Mouse (Mus musculus) mesoderm, embryonic 11.5 days (tissue): ENCODE data around the gene Hbp1.
A peak's percentile ranks its signal among the peaks of the same experiment; 100 is the strongest.

Experiments
- DNase-seq: peaks from one replicate; pipeline ENCODE4 v3.0.0-alpha.2; 2012; ENCODE audit warnings: low read depth, low spot score

Gene Hbp1

DNA sequence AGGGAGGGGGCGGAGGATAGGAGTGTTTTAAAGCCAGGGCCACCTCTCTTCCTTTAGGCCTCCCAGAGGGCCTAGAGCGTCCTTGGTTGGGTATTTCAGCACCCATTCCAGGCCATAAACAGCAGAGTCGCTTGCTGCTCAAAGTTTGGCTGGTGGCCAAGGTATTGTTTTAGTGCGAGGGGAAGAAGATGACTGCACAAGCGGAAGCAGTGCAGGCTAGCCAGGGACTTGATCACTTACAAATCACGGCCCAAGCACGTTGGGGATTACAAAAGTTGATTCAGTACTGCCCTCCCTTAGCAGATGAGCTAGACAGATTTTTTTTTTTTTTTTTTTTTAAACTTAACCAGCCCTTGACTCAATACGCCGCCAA is 310 bp upstream of the Hbp1 start:
- DNase-seq: no peak

- peak; percentile 98 for DNase-seq
Measured at GRCm38 (mm10) chr12:31949193-31949741, 1.1 kb downstream of the Hbp1 start.

- DNase-seq: peak; percentile 15
Measured at GRCm38 (mm10) chr12:31948101-31949000, 2.0 kb downstream of the Hbp1 start.

DNA sequence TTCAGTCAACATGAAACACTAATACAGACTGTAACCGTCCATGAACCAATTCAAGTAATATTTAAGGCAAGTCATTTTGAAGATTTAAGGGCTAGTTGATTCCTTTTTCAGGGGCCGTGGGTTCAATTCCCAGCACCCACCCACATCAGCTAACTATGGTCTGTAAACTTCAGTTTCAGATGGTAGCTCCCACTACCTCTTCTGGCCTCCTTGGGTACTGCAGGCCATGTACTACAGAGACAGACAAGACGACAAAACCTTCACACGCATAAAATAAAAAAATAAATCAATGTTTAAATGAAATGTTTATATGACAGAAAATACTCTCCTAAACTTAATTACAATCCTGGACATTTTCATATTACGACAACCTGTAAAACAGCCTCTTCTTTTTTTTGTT is 2.9 kb downstream of the Hbp1 start:
- DNase-seq: peak; percentile 17

GRCm38 (mm10) chr12:31944405-31944804 is 5.9 kb downstream of the Hbp1 start:
- DNase-seq: no peak

DNA sequence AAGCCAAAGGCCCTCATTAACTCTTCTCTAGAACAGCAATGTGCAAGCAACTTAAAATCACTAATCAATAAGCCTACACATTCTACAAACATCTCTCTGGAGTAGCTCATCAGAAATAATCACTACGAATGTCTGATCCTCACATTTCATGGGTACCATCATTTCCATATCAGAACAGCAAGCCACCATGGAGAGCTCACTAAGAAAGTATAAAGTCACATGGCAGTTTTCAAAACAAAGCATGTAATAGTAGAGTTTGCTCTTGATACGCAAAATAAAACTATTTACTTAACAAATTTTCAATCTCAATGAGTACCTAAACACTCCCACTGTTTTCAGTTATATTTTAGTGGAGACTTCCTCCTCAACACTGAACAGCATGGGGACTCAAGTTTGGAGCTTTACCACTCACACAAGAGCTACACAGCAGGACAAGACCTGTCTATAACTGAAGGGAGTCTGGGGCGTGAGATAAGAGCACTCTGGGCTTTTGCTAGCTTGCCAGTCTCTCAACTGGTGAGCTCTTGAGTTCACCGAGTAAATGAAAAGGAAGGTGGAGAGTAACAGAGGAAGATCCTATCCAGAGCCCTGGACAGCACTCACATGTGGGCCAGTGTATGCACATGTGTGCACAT is 7.2 kb downstream of the Hbp1 start:
- DNase-seq: no peak

DNA sequence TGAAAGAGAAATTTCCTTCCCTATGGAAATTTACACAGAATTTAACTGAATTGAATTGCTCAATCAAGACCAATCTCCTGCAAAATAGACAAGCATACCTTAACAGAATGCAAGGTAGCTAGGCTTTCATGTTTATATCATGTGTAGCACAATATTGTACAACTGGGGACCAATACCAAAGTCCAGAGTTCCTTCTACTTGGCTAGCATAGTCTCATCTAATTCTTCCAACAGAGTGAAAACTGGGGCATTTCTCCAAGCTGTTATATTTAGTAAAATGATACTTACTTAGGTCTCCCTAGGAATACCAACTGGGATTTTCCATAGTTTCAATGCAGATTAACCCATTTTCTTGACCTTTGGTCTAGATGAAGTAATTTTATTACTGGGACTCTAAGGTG is 11.3 kb downstream of the Hbp1 start:
- DNase-seq: no peak

DNA sequence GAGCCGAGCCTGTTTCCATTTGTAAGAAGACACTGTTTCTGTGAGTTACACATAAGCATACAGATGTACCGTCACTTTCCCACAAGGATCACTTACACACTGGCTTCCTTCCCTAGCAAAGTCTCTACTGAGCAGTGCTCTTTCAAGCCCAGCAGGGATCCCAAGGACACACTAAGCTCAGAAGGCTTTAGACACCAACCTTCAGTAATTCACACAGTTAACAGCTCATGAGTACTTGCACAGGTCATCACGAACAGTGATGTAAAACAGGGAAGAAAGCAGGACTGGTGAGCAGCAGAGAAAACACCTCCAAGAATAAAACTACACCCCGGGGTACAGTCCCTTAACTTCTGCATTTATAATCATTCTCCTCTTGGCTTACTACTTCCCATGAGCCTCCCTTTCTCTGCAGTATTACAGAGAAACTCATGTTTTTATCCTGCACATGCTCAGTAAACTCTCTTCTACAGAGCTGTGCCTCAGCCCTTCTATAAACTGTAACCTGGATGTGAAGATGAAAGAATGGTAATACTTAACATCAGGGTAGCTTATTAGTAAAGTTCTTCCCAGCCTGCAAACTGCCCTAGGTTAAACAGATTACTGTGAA is 11.8 kb downstream of the Hbp1 start:
- no peak for DNase-seq

DNA sequence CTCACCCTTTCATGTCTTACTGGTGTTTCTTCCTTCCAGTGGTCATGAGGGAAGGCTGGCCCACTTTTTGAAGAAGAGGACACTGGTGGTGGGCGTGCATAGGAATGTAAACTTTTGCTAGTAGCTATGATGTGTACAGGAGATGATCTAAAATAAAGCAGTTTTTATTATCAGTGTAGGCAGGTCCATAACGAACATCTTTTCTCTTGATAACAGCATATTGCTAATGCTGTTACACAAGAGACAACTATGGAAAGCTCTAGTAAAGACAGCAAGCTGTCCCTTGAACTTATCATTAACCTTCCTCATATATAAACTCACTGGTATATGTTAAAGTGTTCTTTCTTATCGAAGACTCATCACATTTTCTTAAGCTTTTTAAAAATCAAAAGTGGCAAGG is 12.7 kb downstream of the Hbp1 start:
- DNase-seq: no peak

DNA sequence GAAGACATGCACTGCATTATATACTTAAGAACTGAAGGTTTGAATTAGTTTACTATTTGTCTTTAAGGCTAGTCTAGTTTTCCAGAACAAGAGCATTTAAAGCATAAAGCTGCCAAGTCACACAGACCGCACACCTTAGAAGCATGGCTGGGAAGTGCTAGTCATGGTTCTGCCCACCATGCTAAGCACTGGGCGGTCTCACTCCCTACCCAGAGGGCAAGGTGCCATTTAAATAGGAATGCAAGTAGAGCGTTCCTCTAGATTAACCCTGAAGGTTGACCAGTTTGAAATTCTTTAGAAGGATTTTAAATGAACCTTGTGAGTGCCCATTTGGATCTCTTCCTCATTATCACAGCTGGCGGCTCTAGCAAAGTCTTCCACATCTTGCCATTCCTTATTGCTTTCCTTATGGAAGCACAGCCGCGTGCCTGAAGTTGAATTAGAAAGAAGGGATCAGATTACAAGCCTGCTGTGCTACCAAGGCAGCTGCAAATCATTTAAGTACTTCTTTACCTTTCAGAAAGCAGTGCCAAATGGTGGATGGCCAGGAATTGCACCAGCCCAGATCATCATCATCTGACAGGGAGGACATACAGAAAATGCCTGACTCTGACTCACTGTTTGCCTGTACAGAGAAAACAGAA is 13.6 kb downstream of the Hbp1 start:
- peak; percentile 54 for DNase-seq

DNA sequence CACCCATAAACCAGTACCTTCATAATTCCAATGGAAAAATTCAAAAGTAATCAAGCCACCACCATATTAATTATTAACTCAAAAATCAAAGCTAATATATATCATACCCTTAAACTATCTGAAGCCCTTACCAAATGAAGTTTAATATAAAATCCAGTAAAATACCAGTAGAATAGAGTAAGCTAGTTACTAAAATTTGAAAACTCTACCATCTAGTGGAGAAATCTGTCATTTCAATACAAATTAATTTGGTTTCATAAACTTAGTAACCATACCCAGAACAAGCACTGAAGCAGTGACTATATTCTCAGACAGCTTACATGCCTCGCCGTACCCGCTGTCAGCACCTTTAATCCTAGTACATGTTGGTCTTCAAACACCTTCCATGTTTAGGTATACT is 18.5 kb downstream of the Hbp1 start:
- no peak for DNase-seq

- no peak for DNase-seq
Measured at GRCm38 (mm10) chr12:31928498-31928897, 21.8 kb downstream of the Hbp1 start.

- peak; percentile 62 for DNase-seq
Measured at GRCm38 (mm10) chr12:31926661-31927061, 23.7 kb downstream of the Hbp1 start.

DNA sequence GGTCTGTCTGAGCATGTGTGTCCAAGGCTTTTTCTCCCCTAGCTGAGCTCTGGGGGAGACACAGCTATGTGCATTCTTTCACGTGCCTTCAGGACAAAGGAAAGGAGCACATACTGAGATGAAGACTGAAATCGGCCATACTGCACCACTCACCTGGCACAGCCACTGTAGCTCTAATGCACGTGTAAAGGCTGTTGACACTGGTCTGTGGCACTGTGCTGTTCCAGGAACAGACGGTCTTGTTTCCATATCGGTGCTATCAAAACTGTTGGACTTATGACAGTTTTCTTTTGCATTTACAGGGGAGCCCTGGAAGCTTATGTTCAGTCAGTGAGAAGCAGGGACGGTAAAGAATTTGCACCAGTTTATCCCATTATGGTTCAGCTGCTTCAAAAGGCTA is 25.0 kb downstream of the Hbp1 start:
- no peak for DNase-seq

DNA sequence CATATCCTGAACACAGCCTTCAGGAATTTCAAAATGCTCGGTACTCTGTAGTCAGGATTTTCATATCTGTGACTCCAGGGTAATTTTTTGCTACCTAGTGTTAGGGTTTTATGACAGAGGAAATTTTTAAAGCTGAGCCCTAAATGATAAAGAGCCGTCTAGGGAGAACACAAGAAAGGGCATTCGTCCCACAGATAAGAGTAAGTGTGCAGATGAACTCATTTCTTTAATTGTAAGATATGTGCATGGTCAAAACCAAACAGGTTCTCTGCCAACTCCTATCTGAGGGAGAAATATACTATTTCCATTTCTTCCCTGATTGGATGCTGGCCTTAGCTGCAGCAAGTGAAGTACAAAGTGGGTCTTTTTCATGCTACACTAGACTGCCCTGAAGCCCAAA is 26.2 kb downstream of the Hbp1 start:
- no peak for DNase-seq

DNA sequence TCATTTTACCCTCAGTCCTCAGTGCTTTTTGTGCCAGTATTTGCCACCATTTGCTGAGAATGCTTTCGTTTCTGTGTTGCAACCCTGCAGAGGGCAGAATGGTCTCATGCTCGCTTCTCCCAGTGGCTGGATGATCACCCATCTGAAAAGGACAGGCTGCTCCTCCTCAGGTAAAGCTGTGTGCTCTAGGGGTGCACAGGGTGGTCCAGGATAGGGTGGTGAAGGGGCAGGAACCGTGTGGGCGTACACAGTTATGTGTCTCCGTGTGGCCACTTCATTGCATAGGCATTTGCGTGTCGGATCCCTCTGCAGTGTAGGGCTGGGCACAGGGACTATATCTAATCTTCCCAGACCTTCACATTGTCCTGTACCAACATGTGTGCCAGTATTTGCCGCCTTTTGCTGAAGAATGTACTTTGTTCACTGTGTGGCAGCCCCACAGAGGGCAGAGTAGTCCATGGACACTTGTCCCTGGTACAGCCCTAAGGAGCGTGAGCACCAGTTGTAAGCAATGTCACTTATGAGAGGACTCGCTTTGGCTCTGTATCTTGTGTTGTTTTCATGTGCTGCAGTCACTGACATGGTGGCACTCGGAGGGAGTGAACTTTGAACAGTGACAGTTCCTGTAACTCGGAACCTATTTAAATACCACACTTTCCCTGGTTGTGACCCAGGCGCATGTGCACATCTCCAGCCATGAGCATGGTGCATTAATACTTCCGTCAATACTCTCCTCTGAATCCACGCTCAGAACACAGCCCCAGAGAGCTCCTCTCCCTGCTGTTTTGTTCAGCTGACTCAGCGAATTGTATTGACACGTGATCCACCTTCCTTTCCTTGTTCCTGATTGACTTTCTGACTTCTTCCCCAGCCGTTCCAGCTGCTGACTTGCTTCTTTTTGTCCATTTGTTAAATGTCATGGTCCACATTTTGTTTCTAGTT is 29.6 kb downstream of the Hbp1 start:
- DNase-seq: no peak

DNA sequence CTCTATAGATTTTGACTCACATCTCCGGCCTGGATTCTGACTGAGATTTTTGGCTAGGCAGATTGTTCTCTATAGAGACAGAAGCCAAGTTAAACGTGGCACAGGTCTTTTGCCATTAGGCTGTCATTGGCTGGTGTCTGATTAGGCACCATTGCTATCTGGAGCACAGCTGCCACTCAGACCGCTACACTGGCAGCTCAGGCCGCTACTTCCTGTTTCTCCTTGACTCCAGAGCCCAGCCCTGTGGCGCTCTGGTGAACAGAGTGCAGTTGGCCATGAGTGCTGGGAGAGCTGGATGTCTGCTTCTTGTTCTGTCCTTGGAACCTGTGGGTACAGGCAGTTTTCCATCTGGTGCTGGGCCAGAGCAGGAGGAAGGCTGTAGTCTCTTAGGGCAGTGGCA is 33.1 kb downstream of the Hbp1 start:
- no peak for DNase-seq

- no peak for DNase-seq
Measured at GRCm38 (mm10) chr12:31916691-31917090, 33.6 kb downstream of the Hbp1 start.

- no peak for DNase-seq
Measured at GRCm38 (mm10) chr12:31913614-31914013, 36.7 kb downstream of the Hbp1 start.

DNA sequence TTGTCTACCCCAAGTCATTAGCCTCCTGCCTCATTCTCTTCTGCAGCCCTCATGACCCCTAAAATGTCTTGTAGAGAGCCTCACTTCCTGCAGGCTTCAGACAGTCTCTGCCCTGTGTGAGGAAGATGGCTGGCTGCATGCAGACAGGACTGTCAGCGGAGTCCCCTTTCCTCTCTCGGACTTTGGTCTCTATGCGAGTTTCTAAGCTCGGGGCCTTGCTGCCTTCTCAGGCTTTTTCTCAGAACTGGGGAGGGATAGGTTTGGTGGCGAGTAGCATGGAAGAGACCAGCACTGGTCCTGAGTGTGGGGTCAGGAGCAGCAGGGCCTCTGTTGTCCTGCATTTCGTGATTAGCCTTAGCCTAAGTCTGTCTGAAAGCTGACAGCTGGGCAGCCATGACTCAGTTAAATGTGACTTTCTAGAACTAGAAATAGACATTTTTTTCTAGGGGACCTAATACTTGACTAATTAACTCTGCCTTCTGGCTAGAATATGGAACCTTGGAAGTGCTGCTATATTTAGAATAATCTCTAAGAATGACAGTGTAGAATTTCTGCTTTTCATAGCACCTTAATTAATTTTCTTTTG is 37.3 kb downstream of the Hbp1 start:
- no peak for DNase-seq

- no peak for DNase-seq
Measured at GRCm38 (mm10) chr12:31907436-31907835, 42.9 kb downstream of the Hbp1 start.
